Mouse (Mus musculus) olfactory bulb, adult 2 months (tissue): ENCODE data around the gene 4921504E06Rik. TPM values are rescaled to one million over a fixed set of nuclear protein-coding genes. Genes with fewer than 3 reads are reported as not detected.

Experiments
- H3K27ac ChIP-seq: fragments of 200-500 bp; 2 replicates; pipeline ENCODE4 v1.5.1; 2012; ENCODE audit warnings: low read depth, low read length; ENCODE audit not compliant: insufficient read depth
- H3K4me1 ChIP-seq: fragments of 200-500 bp; 2 replicates; pipeline ENCODE4 v1.6.1; 2012; ENCODE audit warnings: low read length; ENCODE audit not compliant: control insufficient read depth, insufficient read depth
- H3K4me3 ChIP-seq: fragments of 200-500 bp; 2 replicates; pipeline ENCODE4 v1.5.1; 2012; ENCODE audit warnings: mild to moderate bottlenecking, low read depth, low read length, moderate library complexity; ENCODE audit not compliant: insufficient read depth
- CTCF ChIP-seq: fragments of 200-500 bp; IDR thresholded peaks from 2 replicates; pipeline ENCODE4 v1.5.1; 2012; ENCODE audit warnings: low read depth, mild to moderate bottlenecking, low read length, moderate library complexity; ENCODE audit not compliant: insufficient read depth
- POLR2A ChIP-seq: fragments of 200-500 bp; IDR thresholded peaks from 2 replicates; pipeline ENCODE4 v1.6.1; 2012; ENCODE audit warnings: mild to moderate bottlenecking, low read depth, low read length, moderate library complexity; ENCODE audit not compliant: insufficient read depth
- WGBS: fragments of 180-500 bp; shearing (Covaris S2); methylation state at CpG from one replicate; pipeline ENCODE4 v1.1.7; 2018; 5-methylcytosine and 5-hydroxymethylcytosine counted together
- polyA plus RNA-seq: library from polyadenylated mRNA; stranded (reverse); fragments of >200 nt; gene quantifications from 2 replicates; pipeline ENCODE4 v1.2.4, GENCODE M21; 2012; ENCODE audit warnings: low replicate concordance; ENCODE audit not compliant: missing spikeins, insufficient read depth, insufficient read length

4921504E06Rik gene
- polyA plus RNA-seq, 1 experiment: not detected

DNA sequence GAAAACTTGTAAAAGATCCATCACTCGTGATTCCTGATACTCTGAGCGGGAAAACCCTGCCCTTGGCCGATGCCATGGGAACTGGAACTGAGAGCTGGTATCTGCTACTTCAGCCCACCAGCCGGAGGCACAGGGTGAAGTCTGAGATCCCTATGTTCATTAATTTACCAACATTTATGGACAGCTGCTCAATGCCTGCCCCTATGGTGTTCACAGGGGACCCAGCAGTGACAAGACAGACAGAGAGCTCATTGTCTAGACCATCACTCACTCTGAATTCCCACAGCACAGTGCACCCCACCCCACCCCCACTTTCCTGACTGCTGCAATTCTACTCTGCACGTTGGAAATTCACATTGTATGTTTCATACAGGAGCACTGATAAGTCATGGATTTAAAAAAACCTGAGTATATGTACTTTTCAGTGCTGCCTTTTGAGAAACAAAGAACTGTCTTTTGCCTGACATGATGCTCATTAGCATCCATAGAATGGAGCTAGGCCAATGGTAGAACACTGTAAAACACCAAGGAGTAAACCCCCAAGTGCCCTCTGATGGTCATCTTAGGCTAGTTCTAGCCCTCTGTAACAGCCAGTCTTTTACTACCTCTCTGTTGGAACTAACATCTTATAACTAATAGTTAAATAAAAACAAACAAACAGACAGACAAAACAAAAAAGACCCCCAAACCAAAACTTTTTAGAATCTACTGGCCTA, 8.6 kb upstream of the 4921504E06Rik start:
- Histone ChIP-seq H3K4me3 (no peak overlapping the region), H3K27ac (no peak overlapping the region), H3K4me1 (no peaks in the 10 kb centered on the region)
- TF ChIP-seq CTCF (no peak), POLR2A (no peak)
- 68% methylated on average over 5 of the region's 5 CpGs for WGBS

DNA sequence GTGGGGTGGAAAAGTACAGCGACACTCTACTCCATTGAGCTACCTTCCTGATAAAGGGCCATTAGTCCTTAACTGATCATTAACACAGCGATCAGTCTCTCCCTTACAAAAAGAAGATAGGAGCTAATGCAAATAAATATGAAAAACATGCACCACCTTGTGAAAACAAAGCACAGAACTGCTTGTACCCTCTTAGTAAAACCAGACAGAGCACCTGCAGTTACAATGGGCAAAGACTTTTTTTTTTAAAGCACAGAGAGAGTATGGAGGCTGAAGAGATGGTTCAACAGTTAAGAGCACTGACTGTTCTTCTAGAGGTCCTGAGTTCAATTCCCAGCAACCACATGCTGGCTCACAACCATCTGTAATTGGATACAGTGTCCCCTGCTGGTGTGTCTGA, 6.9 kb upstream of the 4921504E06Rik start:
- Histone ChIP-seq H3K27ac (no peak overlapping the region), H3K4me3 (no peak overlapping the region), H3K4me1 (no peaks in the 10 kb centered on the region)
- no peak for TF ChIP-seq POLR2A
- no peak for TF ChIP-seq CTCF
- WGBS: 79% methylated on average over 2 of the region's 2 CpGs

GRCm38 (mm10) chr2:19560071-19560470, 6.4 kb upstream of the 4921504E06Rik start:
- H3K4me3 ChIP-seq: no peak overlapping the region
- H3K27ac ChIP-seq: no peak overlapping the region
- 69% methylated on average over 4 of the region's 4 CpGs for WGBS
- H3K4me1 ChIP-seq: no peaks in the 10 kb centered on the region
- TF ChIP-seq CTCF: no peak
- TF ChIP-seq POLR2A: no peak

- Histone ChIP-seq H3K4me3 (no peak overlapping the region), H3K4me1 (peaks cover 13% of the 10 kb centered on the region), H3K27ac (no peak overlapping the region; the same call in 1 of the 2 replicates)
- TF ChIP-seq CTCF (no peak), POLR2A (no peak)
- WGBS: 94% methylated on average over 2 of the region's 2 CpGs
These were observed 2.3 kb downstream of the 4921504E06Rik start for GRCm38 (mm10) chr2:19551396-19551795.

DNA sequence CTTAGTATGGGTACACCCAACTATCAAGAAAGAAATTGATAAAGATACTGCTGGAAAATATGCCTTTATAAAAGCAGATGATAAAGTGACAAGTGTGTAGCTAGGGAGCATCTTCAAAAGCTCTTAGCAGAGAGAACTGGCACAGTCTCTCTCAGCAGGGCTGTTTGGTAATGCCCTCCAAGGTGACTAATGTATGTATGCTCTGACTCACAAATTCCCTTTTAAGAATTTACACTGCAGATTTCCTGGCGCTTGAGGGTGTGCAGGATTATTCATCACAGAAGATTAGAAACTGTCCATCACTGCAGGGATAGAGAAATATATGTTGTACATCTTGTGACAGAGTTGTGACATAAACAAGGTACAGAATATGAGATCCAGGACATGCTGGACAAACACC, 12.8 kb downstream of the 4921504E06Rik start:
- Histone ChIP-seq H3K27ac (peak overlapping the region; percentile 33; the same call in 1 of the 2 replicates), H3K4me3 (no peak overlapping the region), H3K4me1 (0 out of 2 replicates have a peak, but pooled peaks cover 2% of the 10 kb centered on the region)
- TF ChIP-seq POLR2A (no peak), CTCF (no peak)
- WGBS: 48% methylated on average over 1 of the region's 1 CpGs

- 87% methylated on average over 2 of the region's 2 CpGs for WGBS
- no peak overlapping the region for H3K27ac ChIP-seq
- H3K4me3 ChIP-seq: no peak overlapping the region
- H3K4me1 ChIP-seq: no peaks in the 10 kb centered on the region
- TF ChIP-seq CTCF: no peak
- no peak for TF ChIP-seq POLR2A
These were observed 24.3 kb downstream of the 4921504E06Rik start for GRCm38 (mm10) chr2:19529428-19529827.

DNA sequence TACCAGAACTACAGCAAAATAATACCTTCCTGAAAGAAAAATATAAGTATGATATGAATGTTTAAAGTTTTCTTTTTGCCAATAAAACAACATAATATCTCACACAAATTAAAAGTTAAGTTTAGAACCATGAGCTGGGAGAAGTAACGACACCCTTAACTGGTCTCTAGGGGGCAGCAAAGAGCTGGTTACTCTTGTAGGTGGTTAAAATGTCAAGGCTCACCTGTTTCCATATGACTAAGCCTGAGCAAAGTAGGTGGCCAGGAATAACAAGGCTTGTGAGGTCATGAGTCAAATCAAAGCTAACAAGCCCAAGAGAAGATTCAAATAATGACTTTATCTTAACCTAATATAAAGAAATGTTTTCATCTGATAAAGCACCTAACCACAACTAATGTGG, 24.9 kb downstream of the 4921504E06Rik start:
- no peaks in the 10 kb centered on the region for H3K4me1 ChIP-seq
- WGBS: 2% methylated on average over 1 of the region's 1 CpGs
- H3K4me3 ChIP-seq: no peak overlapping the region
- TF ChIP-seq POLR2A (no peak), CTCF (no peak)
- no peak overlapping the region for H3K27ac ChIP-seq

GRCm38 (mm10) chr2:19524071-19524470, 29.6 kb downstream of the 4921504E06Rik start:
- Histone ChIP-seq H3K4me3 (no peak overlapping the region), H3K27ac (no peak overlapping the region), H3K4me1 (no peaks in the 10 kb centered on the region)
- TF ChIP-seq POLR2A (no peak), CTCF (no peak)
- 90% methylated on average over 5 of the region's 5 CpGs for WGBS

DNA sequence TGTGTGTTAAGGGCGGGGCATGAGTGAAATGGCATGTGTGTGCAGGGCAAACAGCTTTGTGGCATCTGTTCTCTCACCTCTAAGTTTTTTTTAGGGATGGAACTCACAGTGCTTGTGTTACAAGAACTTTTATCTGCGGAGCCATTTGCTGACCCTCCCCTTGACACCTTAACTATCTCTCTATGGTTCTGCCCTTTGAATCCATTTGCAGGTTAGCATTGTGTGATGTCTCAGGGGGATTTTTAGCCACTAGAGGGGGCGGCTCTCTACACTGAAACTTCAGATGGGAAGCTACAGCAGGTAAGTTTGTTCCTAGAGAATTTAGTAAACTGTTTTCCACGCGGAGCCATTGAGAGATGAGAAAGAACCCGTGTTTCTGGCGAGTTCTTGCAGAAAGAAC, 32.1 kb downstream of the 4921504E06Rik start:
- no peak overlapping the region for H3K27ac ChIP-seq
- no peaks in the 10 kb centered on the region for H3K4me1 ChIP-seq
- TF ChIP-seq POLR2A (no peak), CTCF (no peak)
- WGBS: 35% methylated on average over 7 of the region's 7 CpGs
- no peak overlapping the region for H3K4me3 ChIP-seq

DNA sequence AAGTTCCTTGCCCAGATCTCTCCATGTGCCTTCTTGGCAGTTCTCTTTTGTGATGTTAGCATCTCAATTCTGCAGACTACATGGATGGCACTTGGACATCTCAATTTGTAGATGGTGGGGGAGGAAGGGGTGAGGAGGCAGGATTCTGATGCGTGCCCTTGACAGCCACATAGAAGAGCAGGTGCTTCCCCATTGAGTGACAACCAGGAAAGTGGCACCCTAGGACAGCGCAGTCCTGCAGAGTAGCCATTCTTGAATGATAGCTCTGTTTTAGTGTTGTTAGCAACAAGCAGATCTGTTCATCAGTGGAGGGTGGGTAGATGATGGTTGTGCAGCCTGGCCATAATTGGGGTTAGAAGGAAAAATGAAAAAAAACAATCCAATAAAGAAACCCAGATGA, 33.1 kb downstream of the 4921504E06Rik start:
- TF ChIP-seq CTCF (no peak), POLR2A (no peak)
- 93% methylated on average over 2 of the region's 2 CpGs for WGBS
- Histone ChIP-seq H3K4me3 (no peak overlapping the region), H3K4me1 (no peaks in the 10 kb centered on the region), H3K27ac (no peak overlapping the region)
